Mouse (Mus musculus) megakaryocyte, embryonic 14.5 days (primary cell): ENCODE data around the gene Slc17a7.

Source experiments
- FLI1 ChIP-seq: IDR thresholded peaks from 2 replicates; pipeline ENCODE4 v1.6.1; 2012; ENCODE audit warnings: low read length, inconsistent platforms, mixed read lengths
- GATA1 ChIP-seq: IDR thresholded peaks from 3 replicates; pipeline ENCODE4 v1.6.1; 2012; ENCODE audit warnings: mixed read lengths, low read length, inconsistent platforms, borderline replicate concordance

GRCm38 (mm10) chr7:45189600-45189999 is 25.9 kb downstream of the Slc17a7 start:
- TF ChIP-seq GATA1: no peak
- TF ChIP-seq FLI1: no peak
